ENCODE assay signal across 7 mouse cellular contexts in the genomic region with DNA sequence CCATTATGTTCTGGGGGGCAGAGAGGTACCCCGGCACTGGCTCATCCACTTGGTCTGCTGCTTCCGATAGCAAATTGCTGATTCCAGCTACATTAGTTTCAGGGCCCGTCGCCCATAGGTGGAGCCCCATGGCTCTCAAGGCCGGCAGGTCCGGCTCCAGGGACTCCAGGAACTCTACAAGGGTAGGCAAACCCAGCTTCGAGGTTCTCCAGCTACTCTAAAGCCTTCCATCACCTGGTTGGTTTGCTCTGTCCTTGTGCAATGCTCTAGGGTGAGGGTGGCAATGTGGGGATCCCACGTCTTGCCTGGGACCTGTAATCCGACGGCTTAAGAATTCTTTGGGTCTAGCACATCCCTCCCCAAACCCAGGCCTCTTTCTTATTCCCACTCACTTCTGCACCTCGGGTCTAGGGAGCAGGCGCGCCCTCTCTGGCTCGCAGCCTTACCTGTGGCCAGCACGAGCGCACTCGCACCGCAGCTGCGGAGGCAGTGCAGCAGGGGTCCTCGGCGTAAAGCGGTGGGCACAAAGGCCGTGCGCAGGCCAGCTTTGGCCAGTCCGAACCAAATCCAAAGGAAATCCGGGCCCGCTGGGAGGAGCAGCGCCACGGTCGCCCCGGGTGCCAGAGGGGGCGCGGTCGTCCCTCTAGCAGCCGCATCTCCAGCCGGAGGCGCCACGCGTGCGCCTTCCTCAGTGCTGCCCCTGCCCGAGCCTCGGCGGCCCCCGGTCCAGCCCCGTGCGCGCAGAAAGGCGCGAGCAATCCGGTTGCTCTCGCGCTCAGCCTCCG. TPM values are rescaled to one million over a fixed set of nuclear protein-coding genes. Genes with fewer than 3 reads are reported as not detected.
DNase-seq lines count a peak whose midpoint lies in the region; ATAC-seq and TF ChIP-seq lines count a peak whose summit lies in the region.

No protein-coding gene starts in this region.

- TF ChIP-seq CTCF in heart, adult 2 months (IDR thresholded peaks at IDR 0.05): peak; percentile 34
- TF ChIP-seq CTCF in kidney, postnatal 0 days (IDR thresholded peaks at IDR 0.05; ENCODE audit: low read depth): peak; percentile 38; the same call in 1 of the 2 replicates

- peak overlapping the region; percentile 63 for H3K4me3 ChIP-seq in heart, adult 2 months
- peak overlapping the region; percentile 58 for H3K4me3 ChIP-seq in kidney, postnatal 0 days (replicated peaks; ENCODE audit: low read depth, low read length)

- WGBS in heart, adult 2 months: 11% methylated on average over 53 of the region's 53 CpGs
- 4% methylated on average over 53 of the region's 53 CpGs for WGBS in kidney, postnatal 0 days

- H3K36me3 ChIP-seq in heart, adult 2 months (ENCODE audit: control insufficient read depth, insufficient read depth, low read length): no peaks in the 10 kb centered on the region
- H3K36me3 ChIP-seq in kidney, postnatal 0 days (ENCODE audit: insufficient read depth, low read length): peaks cover 31% of the 10 kb centered on the region

- no peak for TF ChIP-seq EP300 in heart, adult 2 months (IDR thresholded peaks at IDR 0.05; ENCODE audit: insufficient read depth, low read depth, low read length)

- no peaks in the 10 kb centered on the region for H3K9me3 ChIP-seq in kidney, postnatal 0 days (replicated peaks; ENCODE audit: low read length)

- peaks cover 6% of the 10 kb centered on the region for H3K4me1 ChIP-seq in heart, adult 2 months (ENCODE audit: control insufficient read depth, insufficient read depth, low read length)
- H3K4me1 ChIP-seq in kidney, postnatal 0 days (replicated peaks; ENCODE audit: insufficient read depth, low read length): peaks cover 15% of the 10 kb centered on the region; the same call in 1 of the 2 replicates

- DNase-seq in thymus, postnatal 14 days: peak; percentile 19
- no peak for DNase-seq in thymus, postnatal 25 days
- DNase-seq in heart, adult 2 months: peak; percentile 46 to 47
- peak; percentile 56 for DNase-seq in kidney, postnatal 0 days (ENCODE audit: low spot score)
- DNase-seq in lung, postnatal 4 days: peak; percentile 70 to 83
- peak; percentile 65 for DNase-seq in testis, postnatal 14 days (ENCODE audit: low spot score)

- peak overlapping the region; percentile 6 for H3K27ac ChIP-seq in heart, adult 2 months
- peak overlapping the region; percentile 78; the same call in 1 of the 2 replicates for H3K27ac ChIP-seq in kidney, postnatal 0 days

- H3K9ac ChIP-seq in heart, adult 2 months (ENCODE audit: low read depth, low read length): peak overlapping the region; percentile 56
- peak overlapping the region; percentile 70 for H3K9ac ChIP-seq in kidney, postnatal 0 days (ENCODE audit: low read depth, low read length)

- H3K27me3 ChIP-seq in heart, adult 2 months (ENCODE audit: control insufficient read depth, insufficient read depth, low read length): no peaks in the 10 kb centered on the region
- H3K27me3 ChIP-seq in kidney, postnatal 0 days (ENCODE audit: insufficient read depth, low read length): no peaks in the 10 kb centered on the region

- intact Hi-C loops in heart, adult 2 months (cut with DNase I): no loop called here

- no peaks in the 10 kb centered on the region for H3K79me2 ChIP-seq in heart, adult 2 months (replicated peaks; ENCODE audit: control insufficient read depth, insufficient read depth, low read length)

- peak overlapping the region; percentile 99 for H3K4me2 ChIP-seq in kidney, postnatal 0 days (ENCODE audit: low read length)

- peak; percentile 10; the same call in 1 of the 2 replicates for ATAC-seq in common myeloid progenitor, adult 5-6 weeks (replicated peaks; ENCODE audit: low read depth, poor library complexity, severe bottlenecking)
- peak; percentile 69 for ATAC-seq in kidney, postnatal 0 days (replicated peaks; ENCODE audit: low FRiP score, low read depth)

- TF ChIP-seq POLR2A in heart, adult 2 months (IDR thresholded peaks at IDR 0.05; ENCODE audit: insufficient read depth, low read depth, low read length): no peak

RNA-seq across cellular contexts. Expression of gene Slc27a3, which starts 0.8 kb away (rescaled TPM):
- 1.1 and 1.2 TPM in 2 replicates for total RNA-seq in common myeloid progenitor, adult 5-6 weeks (2017)
- total RNA-seq in heart, adult 2 months (2021): 1 to 10 TPM in 1 of 2 experiments, under 1 TPM in 1; 0.76 to 1.1 TPM
- polyA plus RNA-seq in heart, adult 2 months (2012; rRNA removed): 2.2 and 3.7 TPM in 2 replicates
- 15.1 and 16.1 TPM in 2 replicates for polyA plus RNA-seq in kidney, postnatal 0 days (2015; fragmentation: Nextera tagmentation; extraction: Ambion mirVana)

RNA-seq across cellular contexts. Expression of gene Ints3, which starts 44.5 kb away (rescaled TPM):
- 19.2 and 21.7 TPM in 2 replicates for total RNA-seq in common myeloid progenitor, adult 5-6 weeks (2017)
- 10 to 100 TPM; 22.9 to 26.3 TPM for total RNA-seq in heart, adult 2 months (2021)
- polyA plus RNA-seq in heart, adult 2 months (2012; rRNA removed): 15.2 and 21.8 TPM in 2 replicates
- 17.0 and 17.9 TPM in 2 replicates for polyA plus RNA-seq in kidney, postnatal 0 days (2015; fragmentation: Nextera tagmentation; extraction: Ambion mirVana)
